Mouse (Mus musculus) CH12.LX (cell line): ENCODE data around the gene Szrd1.

Experiments used
- BHLHE40 ChIP-seq: IDR thresholded peaks from 2 replicates; pipeline ENCODE4 v1.6.1; 2011; ENCODE audit warnings: mild to moderate bottlenecking, low read depth, low read length, improper control_type of control experiment
- CHD1 ChIP-seq: IDR thresholded peaks from 2 replicates; pipeline ENCODE4 v1.6.1; 2012; ENCODE audit warnings: low read depth, low read length, improper control_type of control experiment, inconsistent platforms
- CTCF ChIP-seq, 2 experiments: IDR thresholded peaks in 1 of 2; conservative IDR thresholded peaks in 1 of 2; 2 replicates each; pipeline ENCODE4 v1.5.1; 2011 to 2012; ENCODE audit warnings: low read depth in 2 of 2, low read length in 2 of 2, improper control_type of control experiment in 1 of 2, inconsistent platforms in 1 of 2, mild to moderate bottlenecking in 1 of 2, moderate library complexity in 1 of 2
- KAT2A ChIP-seq: IDR thresholded peaks from 2 replicates; pipeline ENCODE4 v1.6.1; 2012; ENCODE audit warnings: low read length, improper control_type of control experiment, inconsistent platforms; ENCODE audit not compliant: insufficient replicate concordance
- MAZ ChIP-seq: IDR thresholded peaks from 2 replicates; pipeline ENCODE4 v1.6.1; 2012; ENCODE audit warnings: low read depth, mild to moderate bottlenecking, inconsistent platforms, low read length, improper control_type of control experiment, moderate library complexity
- MYC ChIP-seq: IDR thresholded peaks from 2 replicates; pipeline ENCODE4 v1.6.1; 2011; ENCODE audit warnings: low read depth, mild to moderate bottlenecking, improper control_type of control experiment, low read length
- NRF1 ChIP-seq: IDR thresholded peaks from 2 replicates; pipeline ENCODE4 v1.6.1; 2014; ENCODE audit warnings: low read depth, mild to moderate bottlenecking, inconsistent platforms, low read length, improper control_type of control experiment, moderate library complexity
- POLR2AphosphoS2 ChIP-seq: IDR thresholded peaks from 2 replicates; pipeline ENCODE4 v1.6.1; 2011; ENCODE audit warnings: low read depth, low read length, improper control_type of control experiment
- TCF12 ChIP-seq: IDR thresholded peaks from 2 replicates; pipeline ENCODE4 v1.6.1; 2014; ENCODE audit warnings: low read depth, mild to moderate bottlenecking, inconsistent platforms, low read length, improper control_type of control experiment
- ZC3H11A ChIP-seq: IDR thresholded peaks from 2 replicates; pipeline ENCODE4 v1.6.1; 2012; ENCODE audit warnings: low read depth, mild to moderate bottlenecking, inconsistent platforms, low read length, improper control_type of control experiment

GRCm38 (mm10) chr4:141132191-141132590 is 7.4 kb downstream of the Szrd1 start:
- no peak for TF ChIP-seq ZC3H11A
- TF ChIP-seq MYC: no peak
- no peak for TF ChIP-seq CTCF (conservative IDR thresholded peaks at IDR 0.05 in 1 of 2, IDR thresholded peaks at IDR 0.05 in 1 of 2; ENCODE audit: low read depth in 2 of 2, low read length in 2 of 2)
- no peak for TF ChIP-seq BHLHE40
- TF ChIP-seq CHD1: no peak
- TF ChIP-seq NRF1: no peak
- no peak for TF ChIP-seq MAZ
- no peak for TF ChIP-seq POLR2AphosphoS2
- TF ChIP-seq KAT2A: no peak
- TF ChIP-seq TCF12: no peak
